Mouse (Mus musculus) erythroblast, embryonic 14.5 days (primary cell): Measurements from ENCODE around the gene Btbd9.

Experiments
- GATA1 ChIP-seq: IDR thresholded peaks from 2 replicates; pipeline ENCODE4 v1.6.1; 2012; ENCODE audit warnings: low read length, inconsistent platforms, mixed read lengths
- TAL1 ChIP-seq: IDR thresholded peaks from 3 replicates; pipeline ENCODE4 v1.6.1; 2012; ENCODE audit warnings: low read length, inconsistent platforms, mixed read lengths

- TF ChIP-seq TAL1 (no peak), GATA1 (no peak)
Observed at GRCm38 (mm10) chr17:30395261-30395660, 181.0 kb downstream of the Btbd9 start.
